Mouse (Mus musculus) G1E (cell line): ENCODE measurements around the gene Prkar1b. TPM values are rescaled to one million over a fixed set of nuclear protein-coding genes. Genes with fewer than 3 reads are reported as not detected.

ENCODE experiments used
- ATAC-seq: 2 replicates; pipeline ENCODE4 v1.8.0; 2016; ENCODE audit warnings: mild to moderate bottlenecking; ENCODE audit not compliant: insufficient number of reproducible peaks, poor library complexity, low FRiP score, severe bottlenecking; ENCODE audit errors: extremely low read depth
- DNase-seq: peaks from one replicate; pipeline ENCODE4 v3.0.0; 2012; ENCODE audit warnings: low spot score
- H3K27me3 ChIP-seq: 2 replicates; pipeline ENCODE4 v1.6.1; 2012; ENCODE audit warnings: mild to moderate bottlenecking, low read length, inconsistent platforms; ENCODE audit not compliant: insufficient read depth
- H3K36me3 ChIP-seq: replicated peaks from 2 replicates; pipeline ENCODE3; 2012; ENCODE audit warnings: mild to moderate bottlenecking, inconsistent platforms
- H3K4me1 ChIP-seq: 2 replicates; pipeline ENCODE4 v1.6.1; 2012; ENCODE audit warnings: low read depth, low read length, inconsistent platforms, mixed read lengths; ENCODE audit not compliant: insufficient read depth
- H3K4me3 ChIP-seq: 2 replicates; pipeline ENCODE4 v1.5.1; 2012; ENCODE audit warnings: low read depth, mild to moderate bottlenecking, inconsistent platforms, low read length, moderate library complexity, mixed read lengths
- H3K9me3 ChIP-seq: replicated peaks from 2 replicates; pipeline ENCODE4 v1.6.1; 2012; ENCODE audit warnings: inconsistent platforms
- CTCF ChIP-seq: IDR thresholded peaks from 2 replicates; pipeline ENCODE4 v1.5.1; 2012; ENCODE audit warnings: low read depth, low read length, inconsistent platforms, mixed read lengths
- GATA1 ChIP-seq: IDR thresholded peaks from 2 replicates; pipeline ENCODE4 v1.6.1; 2012; ENCODE audit warnings: borderline replicate concordance, low read length, inconsistent platforms, mixed read lengths
- GATA2 ChIP-seq: IDR thresholded peaks from 2 replicates; pipeline ENCODE4 v1.6.1; 2012; ENCODE audit warnings: low read depth, low read length, inconsistent platforms, borderline replicate concordance
- POLR2AphosphoS5 ChIP-seq: IDR thresholded peaks from 2 replicates; pipeline ENCODE4 v1.6.1; 2012; ENCODE audit warnings: low read depth, low read length, inconsistent platforms; ENCODE audit not compliant: insufficient replicate concordance
- TAL1 ChIP-seq: conservative IDR thresholded peaks from 2 replicates; pipeline ENCODE4 v1.6.1; 2012; ENCODE audit warnings: low read depth, low read length, inconsistent platforms, mixed read lengths
- polyA plus RNA-seq: library from polyadenylated mRNA; stranded (reverse); fragments of >175 nt; gene quantifications from 2 replicates; pipeline ENCODE4 v1.2.3, GENCODE M21; 2012
- total RNA-seq, 2 experiments: library from RNA; stranded (forward) in 1 of 2; stranded (reverse) in 1 of 2; fragments of 200-1000 nt in 1 of 2; fragments of >200 nt in 1 of 2; fragmentation: Nextera tagmentation in 1 of 2; gene quantifications; 2 replicates each; pipeline ENCODE4 v1.2.3; 2014 to 2017

Prkar1b gene
- total and polyA plus RNA-seq, 3 experiments, result 1.3 TPM; not detected in 2

GRCm38 (mm10) chr5:139024351-139025105 is 125.3 kb downstream of the Prkar1b start:
- no peak for ATAC-seq
- TF ChIP-seq GATA1, result no peak
- TF ChIP-seq GATA2, result no peak
- TF ChIP-seq CTCF, result no peak
- TF ChIP-seq TAL1, result no peak
- H3K4me1 ChIP-seq, result no peaks in the 10 kb centered on the region; the same call in 1 of the 2 replicates
- H3K36me3 ChIP-seq, result no peaks in the 10 kb centered on the region
- no peaks in the 10 kb centered on the region for H3K9me3 ChIP-seq
- DNase-seq, result no peak
- H3K27me3 ChIP-seq, result no peaks in the 10 kb centered on the region; the same call in 1 of the 2 replicates
- no peak overlapping the region for H3K4me3 ChIP-seq

GRCm38 (mm10) chr5:139020595-139020994 is 129.2 kb downstream of the Prkar1b start:
- Histone ChIP-seq H3K9me3 (no peaks in the 10 kb centered on the region), H3K36me3 (no peaks in the 10 kb centered on the region), H3K4me3 (no peak overlapping the region), H3K4me1 (no peaks in the 10 kb centered on the region), H3K27me3 (no peaks in the 10 kb centered on the region; the same call in 1 of the 2 replicates)
- TF ChIP-seq POLR2AphosphoS5, result no peak
- TF ChIP-seq GATA1, result no peak
- no peak for TF ChIP-seq GATA2
- TF ChIP-seq TAL1, result no peak
- no peak for TF ChIP-seq CTCF
- DNase-seq (no peak), ATAC-seq (no peak)

- DNase-seq (no peak), ATAC-seq (no peak)
- Histone ChIP-seq H3K4me3 (no peak overlapping the region), H3K9me3 (no peaks in the 10 kb centered on the region), H3K27me3 (no peaks in the 10 kb centered on the region; the same call in 1 of the 2 replicates), H3K36me3 (no peaks in the 10 kb centered on the region), H3K4me1 (no peaks in the 10 kb centered on the region)
- TF ChIP-seq TAL1, result no peak
- TF ChIP-seq GATA2, result no peak
- no peak for TF ChIP-seq POLR2AphosphoS5
- no peak for TF ChIP-seq GATA1
- no peak for TF ChIP-seq CTCF
These were observed 132.3 kb downstream of the Prkar1b start for GRCm38 (mm10) chr5:139017371-139018124.

- DNase-seq, result no peak
- Histone ChIP-seq H3K36me3 (no peaks in the 10 kb centered on the region), H3K9me3 (no peaks in the 10 kb centered on the region), H3K4me1 (no peaks in the 10 kb centered on the region), H3K27me3 (no peaks in the 10 kb centered on the region; the same call in 1 of the 2 replicates), H3K4me3 (no peak overlapping the region)
- no peak for TF ChIP-seq POLR2AphosphoS5
- no peak for TF ChIP-seq GATA1
- TF ChIP-seq CTCF, result no peak
- TF ChIP-seq GATA2, result no peak
- no peak for TF ChIP-seq TAL1
- no peak for ATAC-seq
These were observed 134.7 kb downstream of the Prkar1b start for GRCm38 (mm10) chr5:139015097-139015496.

- Histone ChIP-seq H3K4me1 (no peaks in the 10 kb centered on the region), H3K27me3 (no peaks in the 10 kb centered on the region), H3K9me3 (no peaks in the 10 kb centered on the region), H3K4me3 (no peak overlapping the region), H3K36me3 (no peaks in the 10 kb centered on the region)
- ATAC-seq, result no peak
- no peak for TF ChIP-seq TAL1
- TF ChIP-seq POLR2AphosphoS5, result no peak
- no peak for TF ChIP-seq GATA1
- no peak for TF ChIP-seq GATA2
- TF ChIP-seq CTCF, result no peak
- no peak for DNase-seq
These were observed 139.2 kb downstream of the Prkar1b start for GRCm38 (mm10) chr5:139010649-139011048.

GRCm38 (mm10) chr5:139007141-139007775 is 142.5 kb downstream of the Prkar1b start:
- Histone ChIP-seq H3K27me3 (no peaks in the 10 kb centered on the region; the same call in 1 of the 2 replicates), H3K4me1 (no peaks in the 10 kb centered on the region), H3K36me3 (no peaks in the 10 kb centered on the region), H3K4me3 (no peak overlapping the region), H3K9me3 (no peaks in the 10 kb centered on the region)
- no peak for ATAC-seq
- no peak for DNase-seq
- TF ChIP-seq TAL1 (no peak), POLR2AphosphoS5 (no peak), GATA2 (no peak), CTCF (no peak), GATA1 (no peak)
